Mouse (Mus musculus) brown adipose tissue, adult 24 weeks (tissue): ENCODE measurements around the gene Arid5a. TPM values are rescaled to one million over a fixed set of nuclear protein-coding genes. Genes with fewer than 3 reads are reported as not detected.
A peak's percentile ranks its signal among the peaks of the same experiment; 100 is the strongest.

ENCODE experiments used
- H3K27ac ChIP-seq: fragments of 200-500 bp; replicated peaks from 2 replicates; pipeline ENCODE4 v1.5.1; 2012; ENCODE audit warnings: low read depth, mild to moderate bottlenecking, low read length
- H3K4me1 ChIP-seq: fragments of 200-500 bp; 2 replicates; pipeline ENCODE4 v1.6.1; 2012; ENCODE audit warnings: low read length, mixed read lengths; ENCODE audit not compliant: control insufficient read depth, insufficient read depth, insufficient read length
- H3K4me3 ChIP-seq: fragments of 200-500 bp; 2 replicates; pipeline ENCODE4 v1.5.1; 2012; ENCODE audit warnings: low read depth, mild to moderate bottlenecking, low read length, moderate library complexity; ENCODE audit not compliant: insufficient read depth
- polyA plus RNA-seq: library from polyadenylated mRNA; stranded (reverse); fragments of >200 nt; gene quantifications from 2 replicates; pipeline ENCODE4 v1.2.4, GENCODE M21; 2012; ENCODE audit not compliant: missing spikeins, insufficient read depth, insufficient read length

Arid5a gene
- polyA plus RNA-seq, 1 experiment = 4.0 TPM

- Histone ChIP-seq H3K27ac (no peak overlapping the region), H3K4me1 (no peaks in the 10 kb centered on the region), H3K4me3 (no peak overlapping the region)
These were observed 19.3 kb downstream of the Arid5a start for GRCm38 (mm10) chr1:36326815-36327214.

- Histone ChIP-seq H3K4me1 (no peaks in the 10 kb centered on the region), H3K27ac (no peak overlapping the region), H3K4me3 (no peak overlapping the region)
These were observed 24.2 kb downstream of the Arid5a start for GRCm38 (mm10) chr1:36331743-36332142.

- H3K4me1 ChIP-seq = no peaks in the 10 kb centered on the region
- no peak overlapping the region for H3K27ac ChIP-seq
These were observed 25.7 kb downstream of the Arid5a start for GRCm38 (mm10) chr1:36332955-36333887.

GRCm38 (mm10) chr1:36342547-36342946, 35.0 kb downstream of the Arid5a start:
- Histone ChIP-seq H3K4me3 (no peak overlapping the region), H3K4me1 (no peaks in the 10 kb centered on the region), H3K27ac (no peak overlapping the region)

More at GRCm38 (mm10) chr1:36332955-36333887, 25.7 kb downstream of the Arid5a start:
- no peak overlapping the region for H3K4me3 ChIP-seq

- H3K4me3 ChIP-seq = no peak overlapping the region
- no peak overlapping the region for H3K27ac ChIP-seq
- H3K4me1 ChIP-seq = no peaks in the 10 kb centered on the region
These were observed 44.8 kb downstream of the Arid5a start for GRCm38 (mm10) chr1:36352351-36352750.

- Histone ChIP-seq H3K27ac (no peak overlapping the region), H3K4me1 (no peaks in the 10 kb centered on the region), H3K4me3 (no peak overlapping the region)
These were observed 49.6 kb downstream of the Arid5a start for GRCm38 (mm10) chr1:36356955-36357695.

GRCm38 (mm10) chr1:36367698-36368097, 60.2 kb downstream of the Arid5a start:
- Histone ChIP-seq H3K4me3 (peak overlapping the region; percentile 67), H3K4me1 (0 out of 2 replicates have a peak, but pooled peaks cover 10% of the 10 kb centered on the region), H3K27ac (peak overlapping the region; percentile 75; the same call in 1 of the 2 replicates)

GRCm38 (mm10) chr1:36368112-36368968, 60.8 kb downstream of the Arid5a start:
- H3K4me3 ChIP-seq = peak overlapping the region; percentile 67

GRCm38 (mm10) chr1:36368969-36369645, 61.6 kb downstream of the Arid5a start, which contains the start of gene Kansl3:
Gene Kansl3, minus strand, starts transcription at chr1:36369181.
- H3K4me3 ChIP-seq = peak within 1 kb of the TSS; percentile 67
- 0 out of 2 replicates have a peak, but pooled peaks cover 10% of the 10 kb centered on the region for H3K4me1 ChIP-seq
- peak within 1 kb of the TSS; percentile 75 for H3K27ac ChIP-seq

More at GRCm38 (mm10) chr1:36368112-36368968, 60.8 kb downstream of the Arid5a start:
- Histone ChIP-seq H3K4me1 (0 out of 2 replicates have a peak, but pooled peaks cover 10% of the 10 kb centered on the region), H3K27ac (peak overlapping the region; percentile 75)

GRCm38 (mm10) chr1:36370918-36371317, 63.4 kb downstream of the Arid5a start:
- no peak overlapping the region for H3K4me3 ChIP-seq
- H3K27ac ChIP-seq = no peak overlapping the region
- 0 out of 2 replicates have a peak, but pooled peaks cover 8% of the 10 kb centered on the region for H3K4me1 ChIP-seq

- Histone ChIP-seq H3K4me1 (0 out of 2 replicates have a peak, but pooled peaks cover 8% of the 10 kb centered on the region), H3K27ac (no peak within 1 kb of the TSS), H3K4me3 (no peak within 1 kb of the TSS)
These were observed 64.7 kb downstream of the Arid5a start, which contains the start of gene Fer1l5 for GRCm38 (mm10) chr1:36371934-36372845. Gene Fer1l5, plus strand, starts transcription at chr1:36372291.
